Mouse (Mus musculus): ENCODE measurements around the gene Capn7.
A peak's percentile ranks its signal among the peaks of the same experiment; 100 is the strongest.

Gene Capn7

GRCm38 (mm10) chr14:31364589-31364988 is 28.2 kb downstream of the Capn7 start:
- no peak for DNase-seq (ENCODE audit: low read depth, low spot score)

GRCm38 (mm10) chr14:31365350-31365749 is 28.9 kb downstream of the Capn7 start:
- peak; percentile 91 for DNase-seq (ENCODE audit: low read depth, low spot score)

- DNase-seq (ENCODE audit: low read depth, low spot score), result no peak
These were observed 31.5 kb downstream of the Capn7 start for GRCm38 (mm10) chr14:31367951-31368350.

GRCm38 (mm10) chr14:31369377-31369776 is 32.9 kb downstream of the Capn7 start:
- DNase-seq (ENCODE audit: low read depth, low spot score), result peak; percentile 70

- DNase-seq (ENCODE audit: low read depth, low spot score), result no peak
These were observed 38.0 kb downstream of the Capn7 start for GRCm38 (mm10) chr14:31374390-31374789.

GRCm38 (mm10) chr14:31376331-31376730 is 39.9 kb downstream of the Capn7 start:
- DNase-seq (ENCODE audit: low read depth, low spot score), result no peak

GRCm38 (mm10) chr14:31382276-31382675 is 45.8 kb downstream of the Capn7 start:
- peak; percentile 61 for DNase-seq (ENCODE audit: low read depth, low spot score)

- DNase-seq (ENCODE audit: low read depth, low spot score), result peak; percentile 92
These were observed 47.1 kb downstream of the Capn7 start for GRCm38 (mm10) chr14:31383470-31384050.

GRCm38 (mm10) chr14:31384366-31385323 is 48.2 kb downstream of the Capn7 start:
- DNase-seq (ENCODE audit: low read depth, low spot score), result peak; percentile 82

- DNase-seq (ENCODE audit: low read depth, low spot score), result no peak
These were observed 49.0 kb downstream of the Capn7 start for GRCm38 (mm10) chr14:31385406-31385805.

- peak; percentile 94 for DNase-seq (ENCODE audit: low read depth, low spot score)
These were observed 49.7 kb downstream of the Capn7 start for GRCm38 (mm10) chr14:31385977-31386697.

- peak; percentile 78 for DNase-seq (ENCODE audit: low read depth, low spot score)
These were observed 51.0 kb downstream of the Capn7 start for GRCm38 (mm10) chr14:31387301-31387981.

GRCm38 (mm10) chr14:31388086-31388872 is 51.8 kb downstream of the Capn7 start:
- no peak for DNase-seq (ENCODE audit: low read depth, low spot score)

- no peak for DNase-seq (ENCODE audit: low read depth, low spot score)
These were observed 53.1 kb downstream of the Capn7 start for GRCm38 (mm10) chr14:31389421-31390147.

GRCm38 (mm10) chr14:31392300-31392699 is 55.9 kb downstream of the Capn7 start:
- DNase-seq (ENCODE audit: low read depth, low spot score), result peak; percentile 66

GRCm38 (mm10) chr14:31392873-31393545 is 56.6 kb downstream of the Capn7 start:
- peak; percentile 83 for DNase-seq (ENCODE audit: low read depth, low spot score)

- DNase-seq (ENCODE audit: low read depth, low spot score), result no peak
These were observed 57.1 kb downstream of the Capn7 start for GRCm38 (mm10) chr14:31393546-31393890.

GRCm38 (mm10) chr14:31393936-31394630 is 57.6 kb downstream of the Capn7 start:
- DNase-seq (ENCODE audit: low read depth, low spot score), result peak; percentile 76

All from brain, adult 2 months (tissue).